Mouse (Mus musculus): ENCODE measurements around the gene Lrit2. TPM values are rescaled to one million over a fixed set of nuclear protein-coding genes. Genes with fewer than 3 reads are reported as not detected.

The Lrit2 gene
- total RNA-seq (2021) = not detected

DNA sequence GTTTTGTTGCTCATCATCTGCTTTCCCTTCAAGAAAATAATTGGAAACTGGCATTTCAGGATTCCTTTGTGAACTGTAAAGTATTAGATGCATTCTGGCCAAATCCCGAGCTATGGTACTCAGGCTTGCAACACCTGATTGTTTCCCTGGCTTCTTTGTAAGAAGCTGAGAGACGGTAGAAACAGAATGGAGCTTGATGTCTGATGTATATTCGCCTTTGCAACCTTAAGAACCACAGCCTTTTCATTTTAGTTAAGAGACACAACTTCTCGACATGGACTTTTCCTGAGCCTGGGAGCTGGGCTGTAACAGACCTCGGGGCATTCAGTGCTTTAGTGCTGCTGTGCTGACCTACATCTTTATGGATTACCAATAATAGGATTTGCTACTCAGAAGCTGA is at the start of gene Lrit2:
Lrit2 (plus strand) TSS at position 301 of the 400 bp plus-strand sequence.
- DNase-seq (ENCODE audit: low spot score in 2 of 2) = no peak
- intact Hi-C loops (cut with DNase I) = no loop called here

DNA sequence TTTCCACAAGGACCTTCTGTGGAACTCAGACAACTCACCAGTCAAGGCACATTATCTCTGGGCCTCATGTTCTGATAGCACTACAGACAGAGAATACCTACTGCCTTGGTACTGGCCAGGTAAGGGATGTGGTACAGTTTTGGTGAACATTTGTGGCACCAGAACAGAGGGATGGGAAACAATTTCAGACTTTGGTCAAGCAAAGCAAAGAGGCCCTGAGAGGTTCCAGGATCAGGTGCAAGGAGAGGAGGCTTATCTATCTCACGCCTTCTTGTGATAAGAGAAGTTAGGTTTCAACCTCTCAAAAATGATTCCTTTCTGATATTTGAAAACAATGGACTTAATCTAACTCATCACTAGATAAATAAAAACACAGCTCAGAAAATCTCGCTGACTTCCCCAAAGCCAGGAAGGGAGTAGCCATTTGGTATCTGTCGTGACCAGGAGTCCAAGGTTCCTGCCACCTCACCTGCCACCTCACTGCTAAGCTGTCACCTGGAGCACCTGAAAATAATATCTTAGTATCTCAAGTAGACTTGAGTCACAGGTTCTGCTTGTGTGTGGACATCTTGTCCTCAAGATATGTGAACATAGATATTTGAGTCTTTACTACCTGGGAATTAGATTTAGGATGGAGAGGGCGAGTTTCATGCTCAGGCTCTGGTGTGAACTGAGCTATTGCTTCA is 40.3 kb upstream of the Lrit2 start:
- intact Hi-C loops (cut with DNase I) = no loop called here
- DNase-seq (ENCODE audit: low spot score in 2 of 2) = no peak

DNA sequence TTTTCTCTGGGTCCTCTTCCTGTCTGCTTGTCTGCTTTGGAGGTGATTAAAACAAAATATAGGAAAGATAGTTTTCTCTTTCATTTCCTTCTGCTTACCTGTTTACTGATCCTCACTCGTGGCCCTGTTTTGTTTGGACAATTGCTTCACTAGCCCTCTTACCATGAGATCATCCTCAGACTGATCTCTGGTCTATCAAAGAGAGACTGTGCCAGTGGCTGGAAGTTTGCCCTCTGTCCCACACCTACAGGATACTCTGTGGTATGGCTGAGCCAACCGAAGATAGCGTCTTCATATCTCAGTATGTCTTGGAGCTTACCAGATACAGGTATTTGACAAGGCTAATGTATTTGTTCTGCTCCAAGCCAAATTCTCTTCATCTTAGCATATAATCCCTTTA is 39.8 kb upstream of the Lrit2 start:
- DNase-seq (ENCODE audit: low spot score in 2 of 2) = no peak
- intact Hi-C loops (cut with DNase I) = no loop called here

DNA sequence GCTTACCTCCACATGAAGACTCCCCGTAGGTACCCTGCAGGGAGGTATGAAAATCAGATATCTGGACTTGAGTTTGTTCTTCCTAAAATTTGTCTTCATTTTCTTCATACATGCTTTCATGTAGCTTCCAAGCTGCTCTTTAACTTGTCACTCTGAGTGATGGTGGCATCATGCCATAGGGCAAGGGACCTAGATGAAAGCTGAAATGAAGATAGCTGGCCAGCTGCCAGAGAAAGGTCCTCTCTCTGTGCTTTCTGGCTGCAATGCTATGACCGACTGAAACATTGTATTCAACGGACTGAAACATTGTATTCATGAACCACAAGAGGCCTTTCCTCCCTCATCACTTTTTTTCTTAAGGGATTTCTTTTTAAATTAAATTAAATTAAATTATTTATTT is 39.2 kb upstream of the Lrit2 start:
- intact Hi-C loops (cut with DNase I) = no loop called here
- no peak for DNase-seq (ENCODE audit: low spot score in 2 of 2)

DNA sequence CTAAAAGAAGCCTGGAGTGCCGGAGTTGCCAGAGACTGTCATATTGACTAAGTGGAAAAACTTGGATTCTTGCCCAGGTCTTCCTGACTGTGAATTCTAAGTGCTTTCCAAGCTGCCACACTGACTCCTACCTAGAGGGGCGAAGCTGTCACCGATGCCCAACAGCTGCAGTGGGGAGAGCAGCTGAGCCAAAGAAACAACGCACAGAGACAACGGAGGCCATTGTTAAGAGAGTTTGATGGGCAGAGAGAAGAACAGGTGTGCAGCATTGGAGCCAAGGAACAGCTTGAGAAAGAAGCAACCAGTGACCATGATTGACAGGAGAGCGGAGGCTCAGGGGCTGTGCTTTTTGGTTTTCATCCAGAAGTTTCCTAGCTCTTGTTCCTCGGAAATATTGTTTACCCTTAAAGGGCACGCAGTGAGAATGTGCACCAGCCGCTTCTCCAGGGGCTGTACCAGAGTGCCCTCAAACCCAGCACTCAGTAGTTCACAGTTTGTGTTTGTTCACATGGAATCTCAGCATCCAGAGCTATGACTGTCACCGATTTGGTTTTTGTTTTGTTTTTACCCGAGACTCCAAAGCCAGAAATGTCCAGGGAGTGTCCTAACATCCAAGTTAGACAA is 35.1 kb upstream of the Lrit2 start:
- intact Hi-C loops (cut with DNase I) = loop anchor here (5.0 kb wide), 1 partner anchor 80 kb away; no protein-coding TSS in a partner anchor
- no peak for DNase-seq (ENCODE audit: low spot score in 2 of 2)

DNA sequence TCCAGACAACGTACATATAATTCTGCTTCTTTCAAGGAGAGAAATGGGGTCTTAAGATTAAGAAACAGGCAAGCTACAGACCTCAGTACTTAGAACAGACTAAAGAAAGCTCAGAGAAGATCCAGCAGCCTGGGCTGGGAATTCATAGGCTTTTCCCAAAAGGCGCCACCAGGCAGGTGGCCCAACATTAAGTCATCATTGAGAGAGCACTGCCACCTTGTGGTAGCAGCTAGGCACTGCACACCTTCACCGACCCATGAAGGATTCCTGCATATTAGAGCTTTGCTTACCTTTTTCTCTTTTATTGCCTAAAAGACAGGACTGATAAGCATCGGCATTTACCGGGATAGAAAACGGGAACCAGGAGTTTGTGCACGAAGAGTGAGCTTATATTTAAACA is 34.5 kb upstream of the Lrit2 start:
- DNase-seq (ENCODE audit: low spot score in 2 of 2) = peak; percentile 75 to 80
- intact Hi-C loops (cut with DNase I) = loop anchor here (5.0 kb wide), 1 partner anchor 81 kb away; no protein-coding TSS in a partner anchor

DNA sequence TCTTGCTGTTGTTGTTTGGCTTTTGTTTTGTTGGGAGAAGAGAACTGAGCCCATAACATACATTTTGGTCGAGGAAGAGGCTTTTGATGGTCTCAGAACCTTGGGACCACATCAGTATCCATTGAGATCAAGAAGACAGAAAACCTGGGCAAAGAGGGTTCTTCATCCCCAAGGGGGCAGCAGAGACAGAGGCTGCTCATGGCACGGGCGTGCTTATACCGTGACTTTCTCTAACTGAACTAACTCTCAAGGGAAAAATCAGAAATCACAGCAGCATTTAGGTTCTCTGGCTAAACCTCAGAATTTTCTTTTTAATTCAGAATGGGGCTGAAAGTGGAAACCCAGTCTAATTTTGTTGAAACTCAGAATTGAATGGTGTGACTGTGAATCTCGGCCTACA is 33.3 kb upstream of the Lrit2 start:
- DNase-seq (ENCODE audit: low spot score in 2 of 2) = no peak
- intact Hi-C loops (cut with DNase I) = loop anchor here (2.0 to 5.0 kb wide), 2 partner anchors 82 to 168 kb away; no protein-coding TSS in a partner anchor

DNA sequence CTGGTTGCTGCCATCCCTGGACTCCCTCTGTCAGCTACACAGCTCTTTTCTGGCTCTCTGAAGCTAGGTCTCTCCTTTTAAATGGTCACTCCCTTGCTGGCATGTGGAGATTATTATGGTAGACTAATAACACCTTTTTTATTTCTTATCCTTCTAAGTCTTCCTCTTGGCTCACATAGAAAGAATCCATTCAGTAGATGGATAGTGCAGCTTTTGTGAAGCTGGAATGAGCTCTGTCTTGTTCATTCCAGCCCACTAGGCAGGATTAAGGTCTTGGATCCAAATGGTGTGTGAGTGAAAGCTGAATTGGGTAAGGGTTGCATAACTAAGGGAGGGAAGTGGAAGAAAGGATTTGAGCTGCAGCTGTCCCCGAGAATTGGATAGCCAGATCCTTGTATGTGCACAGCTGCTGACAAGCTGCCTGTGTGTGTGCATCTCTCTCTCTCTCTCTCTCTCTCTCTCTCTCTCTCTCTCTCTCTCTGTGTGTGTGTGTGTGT is 18.8 kb upstream of the Lrit2 start, which contains the start of gene Rgr:
Rgr (minus strand) TSS at position 51 of the 497 bp plus-strand sequence.
- intact Hi-C loops (cut with DNase I) = no loop called here

DNA sequence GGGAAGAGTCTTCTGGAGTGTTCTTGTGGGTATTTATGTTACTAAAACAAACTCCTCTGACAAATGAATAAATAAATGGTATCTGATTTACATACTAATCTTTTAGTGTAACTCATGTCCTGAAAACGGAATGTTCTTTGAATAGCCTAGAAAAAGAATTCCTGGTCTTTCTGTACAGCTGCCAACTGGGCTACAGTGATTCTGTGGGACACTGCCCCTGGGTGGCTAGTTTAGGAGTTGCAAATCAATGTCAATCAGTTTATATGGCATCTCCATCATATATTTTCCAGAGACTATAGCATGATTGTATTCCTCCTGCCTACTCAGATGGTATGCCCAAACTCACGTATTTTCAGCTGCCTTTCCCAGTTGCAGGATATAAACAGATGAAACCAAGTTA is 2.9 kb upstream of the Lrit2 start:
- no peak for DNase-seq (ENCODE audit: low spot score in 2 of 2)
- intact Hi-C loops (cut with DNase I) = no loop called here

More for the DNA sequence above, 18.8 kb upstream of the Lrit2 start, which contains the start of gene Rgr:
- no peak for DNase-seq (ENCODE audit: low spot score in 2 of 2)

DNA sequence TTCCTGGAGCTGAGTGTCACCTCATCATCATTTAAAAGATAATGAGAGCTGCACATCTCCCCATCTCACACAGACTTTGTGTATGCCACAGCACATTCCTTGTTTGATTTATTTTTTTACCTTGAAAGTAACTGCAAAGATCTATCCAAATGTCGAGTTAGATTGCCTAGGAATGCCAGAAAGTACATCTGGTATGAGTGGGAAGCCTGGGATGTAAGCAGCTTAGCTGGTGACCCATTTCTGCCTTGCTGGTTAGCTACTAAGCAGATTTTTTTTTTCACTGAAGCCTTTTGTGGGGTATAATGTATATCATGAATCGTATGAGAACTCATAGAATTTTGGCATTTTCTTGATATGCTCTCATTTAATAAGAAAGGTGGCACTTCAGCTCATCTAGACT is 1.1 kb upstream of the Lrit2 start:
- intact Hi-C loops (cut with DNase I) = no loop called here
- peak; percentile 8 to 30 for DNase-seq (ENCODE audit: low spot score in 2 of 2)

DNA sequence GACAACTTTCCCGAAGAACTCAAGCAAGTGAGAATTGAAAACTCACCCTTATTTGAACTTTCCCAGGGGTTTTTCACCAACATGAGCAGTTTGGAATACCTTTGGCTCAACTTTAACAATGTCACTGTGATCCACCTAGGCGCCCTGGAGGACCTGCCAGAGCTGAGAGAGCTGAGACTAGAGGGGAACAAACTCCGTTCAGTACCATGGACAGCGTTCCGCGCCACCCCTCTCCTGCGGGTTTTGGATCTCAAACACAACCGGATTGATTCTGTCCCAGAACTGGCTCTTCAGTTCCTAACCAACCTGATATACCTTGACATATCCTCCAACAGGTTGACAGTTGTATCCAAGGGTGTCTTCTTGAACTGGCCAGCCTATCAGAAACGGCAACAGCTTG is 787 bp downstream of the Lrit2 start:
- no peak for DNase-seq (ENCODE audit: low spot score in 2 of 2)
- intact Hi-C loops (cut with DNase I) = no loop called here

DNA sequence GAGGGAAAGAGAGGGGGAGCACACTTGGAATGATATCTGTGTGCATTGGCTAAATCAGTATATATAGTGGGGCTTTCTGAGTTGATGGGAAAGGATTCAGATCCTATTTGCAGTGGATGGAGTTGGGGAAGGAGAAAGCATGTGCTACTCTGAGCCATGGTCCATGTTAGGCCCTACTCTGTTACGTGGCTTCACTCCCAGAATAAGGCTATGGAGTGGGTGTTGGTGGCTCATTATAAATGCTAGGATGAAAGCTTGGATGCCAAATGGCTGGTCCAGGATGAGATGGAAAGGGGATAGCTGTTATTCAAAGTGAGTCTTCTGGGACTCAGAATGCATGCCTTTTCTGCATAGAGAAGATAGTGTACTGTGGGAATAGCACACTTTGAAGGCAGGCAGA is 13.0 kb downstream of the Lrit2 start:
- no peak for DNase-seq (ENCODE audit: low spot score in 2 of 2)
- intact Hi-C loops (cut with DNase I) = no loop called here

DNA sequence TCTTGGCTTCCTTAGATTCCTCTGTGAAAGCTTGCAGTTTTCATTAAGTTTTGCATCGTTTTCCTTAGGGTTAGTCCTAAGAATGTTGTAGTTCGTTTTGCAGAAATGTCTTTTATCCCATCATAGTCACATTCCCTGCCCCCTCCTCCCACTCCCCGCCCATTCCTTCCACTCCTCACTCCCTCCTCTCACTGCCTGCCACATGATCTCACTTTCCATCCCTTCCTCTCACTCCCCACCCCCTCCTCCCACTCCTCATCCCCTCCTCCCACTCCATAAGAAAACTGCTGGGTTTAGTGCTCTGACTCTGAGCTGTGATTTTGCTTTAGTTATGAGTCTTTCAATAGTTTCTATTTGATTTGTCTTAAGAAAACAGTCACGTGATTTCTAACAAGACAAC is 16.0 kb downstream of the Lrit2 start:
- no peak for DNase-seq (ENCODE audit: low spot score in 2 of 2)
- intact Hi-C loops (cut with DNase I) = no loop called here

DNA sequence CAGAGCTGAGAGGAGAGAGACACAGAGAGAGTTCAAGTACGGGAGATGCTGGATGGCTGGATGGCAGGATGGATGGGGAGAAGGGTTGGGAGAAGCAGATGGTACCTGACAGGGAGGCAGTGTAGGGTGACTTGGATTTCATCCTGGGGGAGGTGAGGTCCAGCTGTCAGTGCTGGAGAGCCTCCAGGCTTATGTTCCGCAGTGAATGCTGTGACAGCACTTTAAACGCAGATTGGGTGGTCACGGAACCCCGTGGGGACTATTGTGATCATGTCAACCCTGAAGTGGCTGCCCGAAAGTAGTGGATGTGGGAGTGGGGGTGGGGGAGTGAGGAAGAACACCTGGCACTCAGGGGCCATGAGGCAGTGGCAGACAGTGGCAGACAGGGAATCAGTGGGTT is 26.7 kb downstream of the Lrit2 start:
- no peak for DNase-seq (ENCODE audit: low spot score in 2 of 2)
- intact Hi-C loops (cut with DNase I) = no loop called here

DNA sequence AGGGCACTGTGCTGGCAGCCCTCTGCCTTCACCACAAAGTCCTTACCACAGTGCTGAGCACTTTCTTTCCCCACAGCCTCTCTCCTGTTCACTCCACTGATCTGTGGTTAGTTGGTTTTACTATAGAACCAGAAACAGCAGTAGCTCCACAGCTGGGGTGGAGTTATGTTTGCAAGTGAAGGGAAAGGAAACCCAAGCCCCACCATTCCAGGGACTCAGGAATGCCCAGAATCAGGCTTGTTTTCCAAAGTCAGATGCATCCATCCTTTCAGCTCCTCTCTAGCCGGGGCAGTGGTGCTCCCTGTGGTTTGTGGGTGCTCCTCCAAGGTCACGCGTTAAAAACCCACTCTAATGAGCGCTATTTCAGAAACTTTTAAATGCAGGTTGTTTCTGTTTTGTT is 27.8 kb downstream of the Lrit2 start:
- no peak for DNase-seq (ENCODE audit: low spot score in 2 of 2)
- intact Hi-C loops (cut with DNase I) = no loop called here

DNA sequence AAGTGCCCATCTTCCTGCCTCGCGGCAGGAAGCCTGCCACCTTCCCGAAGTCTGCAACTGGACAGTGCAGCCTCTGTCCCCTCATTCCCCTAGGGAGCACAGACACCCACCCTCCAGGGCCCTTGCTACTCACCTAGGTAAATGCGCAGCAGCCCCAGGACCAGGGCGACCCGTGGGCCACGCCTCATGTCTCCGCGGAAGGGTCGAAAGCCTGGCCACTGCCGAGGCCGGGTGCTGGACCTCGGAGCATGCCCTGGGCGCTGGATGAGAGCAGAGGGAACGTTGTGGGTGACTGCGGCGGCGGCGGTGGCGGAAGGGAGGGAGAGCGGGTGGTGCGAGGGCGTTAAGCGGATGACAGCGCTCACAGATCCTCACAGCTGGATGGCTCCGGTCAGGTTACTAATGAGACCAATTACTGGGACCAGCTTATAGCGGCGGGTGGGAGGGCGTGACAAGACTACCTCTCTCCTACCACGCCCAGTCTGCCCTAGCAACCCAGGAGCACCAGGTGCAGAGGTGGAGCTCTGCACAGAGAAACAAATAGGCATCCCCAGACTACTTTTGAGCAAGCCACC is 30.3 kb downstream of the Lrit2 start, which contains the start of gene Cdhr1:
Cdhr1 (minus strand) TSS at position 392 of the 575 bp plus-strand sequence.
- intact Hi-C loops (cut with DNase I) = no loop called here
- DNase-seq (ENCODE audit: low spot score in 2 of 2) = peak; percentile 19 to 25

DNA sequence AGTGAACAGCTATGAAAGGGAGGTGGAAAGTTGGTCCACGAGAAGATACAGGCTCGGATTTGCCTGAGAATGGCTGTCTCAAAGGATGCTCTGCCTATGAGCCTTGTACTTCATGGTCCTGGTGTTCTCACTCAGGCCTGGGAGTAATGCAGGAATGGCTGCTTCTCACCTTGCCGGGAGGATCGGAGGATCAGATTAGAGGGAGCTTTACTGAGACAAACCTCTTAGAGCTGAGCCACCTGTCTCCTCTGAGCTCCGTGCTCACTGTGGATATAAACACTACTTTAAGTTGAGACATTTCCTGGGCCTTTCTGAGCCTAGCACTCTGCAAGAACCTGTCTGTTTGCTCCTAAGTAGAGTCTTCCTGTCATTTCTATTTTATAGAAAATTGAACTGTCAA is 33.8 kb downstream of the Lrit2 start:
- intact Hi-C loops (cut with DNase I) = no loop called here
- no peak for DNase-seq (ENCODE audit: low spot score in 2 of 2)

DNA sequence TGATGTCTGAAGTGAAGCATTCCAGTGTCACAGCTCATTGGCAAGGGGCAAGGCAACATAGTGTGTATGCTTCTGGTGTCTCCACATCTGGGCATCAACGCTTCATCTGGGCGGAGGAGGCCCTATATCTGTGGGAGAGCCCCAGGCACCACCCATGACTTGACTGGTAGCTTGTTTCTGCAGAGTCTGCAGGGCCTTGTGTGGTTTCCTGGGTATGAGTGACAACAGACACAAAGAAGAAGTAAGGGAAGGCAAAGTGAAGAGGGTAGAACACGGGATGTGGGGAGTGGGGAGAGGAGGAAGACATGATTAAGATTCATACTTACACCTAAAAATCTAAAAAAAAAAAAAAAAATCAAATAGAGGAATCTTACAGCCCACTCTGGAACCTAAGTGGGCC is 34.8 kb downstream of the Lrit2 start:
- no peak for DNase-seq (ENCODE audit: low spot score in 2 of 2)
- intact Hi-C loops (cut with DNase I) = no loop called here

DNA sequence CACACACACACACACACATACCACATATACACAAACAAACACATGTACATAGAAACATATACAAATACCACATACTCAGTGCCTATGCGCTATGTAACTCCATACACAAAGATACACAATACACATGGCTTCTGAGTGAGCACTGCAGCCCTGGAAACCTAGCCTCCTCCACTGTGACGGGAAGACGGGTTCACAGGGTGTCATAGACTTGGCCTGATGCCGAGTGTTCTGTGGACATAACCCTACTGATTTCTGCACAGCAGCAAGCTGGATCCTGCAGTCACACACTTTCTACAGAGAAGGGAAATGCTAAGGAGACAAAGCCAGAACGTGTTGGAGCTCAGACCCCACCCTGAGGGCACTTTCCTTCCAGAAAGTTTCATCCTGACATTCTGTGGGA is 37.0 kb downstream of the Lrit2 start:
- intact Hi-C loops (cut with DNase I) = no loop called here
- DNase-seq (ENCODE audit: low spot score in 2 of 2) = no peak

DNA sequence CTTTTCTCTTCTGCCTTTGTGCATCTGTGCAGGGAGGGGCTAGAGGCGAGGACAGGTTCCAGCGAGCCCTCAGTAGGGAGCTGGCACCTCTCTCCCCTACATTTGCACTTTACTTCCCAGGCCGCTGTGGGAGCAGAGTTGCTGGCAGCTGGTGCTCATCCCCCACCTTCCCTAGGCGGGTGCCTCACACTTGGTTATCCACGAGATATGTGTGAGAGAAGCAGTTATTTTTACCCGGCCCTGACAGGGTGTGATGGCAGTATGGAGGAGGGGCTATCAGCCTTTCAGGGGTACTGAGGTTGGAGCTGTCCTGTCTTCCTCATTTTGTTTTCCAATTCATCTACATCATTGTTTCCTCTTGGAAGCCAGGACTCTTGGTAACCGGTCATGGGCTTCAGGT is 38.1 kb downstream of the Lrit2 start:
- intact Hi-C loops (cut with DNase I) = no loop called here
- no peak for DNase-seq (ENCODE audit: low spot score in 2 of 2)

DNA sequence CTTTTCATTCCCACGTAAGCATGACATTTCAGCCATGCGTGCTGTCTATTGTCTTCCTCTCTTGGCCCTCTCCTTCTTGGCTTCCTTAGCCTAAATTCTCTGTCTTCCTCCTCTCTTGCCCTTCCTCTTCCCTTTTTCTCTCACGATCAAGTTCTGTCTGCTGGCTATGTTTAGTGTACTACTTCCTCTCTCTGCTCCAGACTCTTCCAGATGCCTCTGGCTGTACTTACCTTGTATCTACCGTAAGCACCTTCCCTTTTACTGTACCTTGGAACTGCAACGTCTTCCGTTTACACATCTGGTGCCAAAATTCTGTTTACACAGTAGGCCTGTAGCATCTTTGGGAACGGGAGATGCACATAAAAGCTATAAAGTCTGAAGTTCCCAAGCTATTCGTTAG is 41.7 kb downstream of the Lrit2 start:
- intact Hi-C loops (cut with DNase I) = no loop called here
- no peak for DNase-seq (ENCODE audit: low spot score in 2 of 2)
